Mouse (Mus musculus) liver, embryonic 14.5 days (tissue): Measurements from ENCODE around the gene Sik3.

Experiments used
- CTCF ChIP-seq: IDR thresholded peaks from 2 replicates; pipeline ENCODE4 v1.5.1; 2016; ENCODE audit warnings: antibody characterized with exemption, low read depth, control low read depth
- EP300 ChIP-seq: IDR thresholded peaks from 2 replicates; pipeline ENCODE4 v1.6.1; 2016; ENCODE audit warnings: antibody characterized with exemption, low read depth

- TF ChIP-seq CTCF (no peak), EP300 (no peak)
Measured at GRCm38 (mm10) chr9:46168802-46169201, 156.2 kb downstream of the Sik3 start.
